Mouse (Mus musculus) kidney, postnatal 4 days (tissue): ENCODE measurements around the gene Ppdpf.

Experiments
- DNase-seq, 2 experiments: peaks; one replicate each; pipeline ENCODE4 v3.0.0; 2021; ENCODE audit warnings: mixed read lengths in 2 of 2

Gene Ppdpf

DNA sequence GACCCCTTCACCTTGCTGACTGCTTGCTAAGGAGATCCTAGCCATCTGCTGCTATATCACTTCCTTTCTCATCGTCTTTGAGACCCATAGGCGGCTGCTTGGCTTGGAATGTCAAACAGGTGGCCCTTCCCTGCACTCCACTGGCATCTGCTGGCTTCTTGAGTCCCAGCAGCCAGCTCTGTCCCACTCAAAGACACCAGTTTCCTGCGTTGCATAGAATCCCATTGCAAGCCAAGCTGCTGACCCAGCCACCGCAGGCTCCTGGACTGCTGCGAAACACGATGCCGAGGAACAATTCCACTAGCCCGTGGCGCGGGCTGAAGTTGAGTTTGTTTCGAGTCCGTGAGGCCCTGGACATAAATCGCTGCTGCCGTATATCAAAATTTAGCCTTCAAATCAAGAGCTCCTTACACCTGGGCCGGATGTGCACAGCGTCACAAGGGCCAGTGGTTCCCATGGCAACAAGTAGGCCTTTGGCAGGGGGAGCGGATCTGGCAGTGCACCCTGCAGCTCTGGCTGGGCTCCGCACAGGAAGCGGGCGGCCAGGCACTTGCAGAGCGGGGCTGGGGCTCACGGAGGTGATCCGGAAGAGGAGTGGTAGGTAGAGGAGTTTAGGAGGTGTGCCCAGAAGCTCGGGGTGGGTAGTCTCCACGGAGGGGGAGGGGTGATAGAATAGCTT is 32.6 kb downstream of the Ppdpf start, which contains the start of gene Fndc11:
TSS of gene Fndc11 (plus strand) at position 476 of the 679 bp plus-strand sequence.
- peak; percentile 80 to 88 for DNase-seq

DNA sequence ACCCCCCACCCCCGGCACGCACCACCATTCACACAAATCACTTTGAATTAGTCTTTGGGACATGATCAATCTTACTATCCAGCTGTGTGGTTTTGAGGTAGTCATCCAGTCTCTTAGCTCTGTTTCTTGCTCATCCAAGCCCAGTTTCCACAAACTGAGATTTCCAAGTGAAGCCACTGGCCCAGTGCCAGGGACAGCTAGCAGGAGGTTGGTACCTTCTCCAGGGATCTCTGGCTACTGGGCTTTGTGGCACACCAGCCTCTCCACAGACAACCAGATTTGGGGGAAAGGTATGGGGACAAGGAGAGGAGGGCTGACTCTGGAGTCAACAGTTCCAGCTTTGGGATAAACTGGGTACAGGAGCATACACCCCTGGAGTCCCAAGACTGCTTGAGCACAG is 33.3 kb downstream of the Ppdpf start:
- DNase-seq, result peak; percentile 36 to 45

DNA sequence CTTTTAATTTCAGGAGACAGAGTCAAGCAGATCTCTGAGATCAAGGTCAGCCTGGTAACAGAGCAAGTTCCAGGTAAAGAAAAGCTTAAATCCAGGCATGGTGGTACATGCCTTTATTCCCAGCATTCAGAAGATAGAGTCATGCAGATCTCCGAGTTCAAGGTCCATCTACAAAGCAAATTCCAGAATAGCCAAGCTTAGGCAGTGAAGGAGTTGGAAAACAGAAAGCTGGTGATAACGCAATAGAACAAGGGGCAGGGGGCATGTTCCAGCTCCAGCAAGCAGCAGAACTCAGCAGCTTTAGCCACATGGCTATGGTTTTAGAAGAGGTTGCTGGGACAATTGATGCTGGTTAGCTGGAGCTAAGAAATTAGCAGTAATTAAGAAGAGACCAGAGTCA is 37.9 kb downstream of the Ppdpf start:
- DNase-seq, result no peak

DNA sequence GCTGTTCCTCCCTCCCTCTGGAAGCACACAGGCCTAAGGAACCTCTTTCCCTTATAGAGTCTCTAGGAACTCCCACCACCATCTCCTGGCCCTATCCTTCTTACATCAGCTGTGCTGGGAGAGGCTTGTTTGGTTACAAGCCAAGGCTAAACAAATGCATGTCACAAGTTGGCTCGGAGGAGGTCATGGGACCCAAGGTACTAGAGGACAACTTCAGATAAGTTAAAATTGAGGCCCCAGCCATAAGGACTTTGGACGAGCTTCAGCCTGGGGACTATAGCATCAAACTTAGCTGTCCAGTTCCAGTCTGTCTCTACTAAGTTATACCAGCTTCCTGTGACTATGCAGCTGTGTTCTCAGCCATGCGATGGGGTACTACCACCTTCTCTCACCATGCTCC is 40.1 kb downstream of the Ppdpf start:
- DNase-seq, result no peak

DNA sequence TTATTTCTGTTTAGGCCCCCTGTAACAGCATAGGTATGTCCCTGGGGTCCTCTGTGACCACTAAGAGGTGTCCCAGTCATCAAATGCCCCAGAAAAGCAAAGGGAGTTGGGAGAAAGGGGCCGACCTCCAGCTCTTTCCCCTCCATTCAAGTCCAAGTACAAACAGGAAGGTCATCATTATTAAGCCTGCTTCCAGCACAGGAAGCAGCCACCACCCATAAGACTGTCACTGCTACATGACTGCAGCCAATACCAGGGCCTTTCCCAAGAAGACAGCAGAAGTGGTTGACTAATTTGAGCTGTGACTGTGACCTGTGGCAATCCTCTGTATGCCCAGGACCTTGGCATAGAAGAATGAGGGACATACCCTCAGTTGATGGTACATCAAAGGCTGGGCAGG is 41.3 kb downstream of the Ppdpf start:
- DNase-seq, result no peak

DNA sequence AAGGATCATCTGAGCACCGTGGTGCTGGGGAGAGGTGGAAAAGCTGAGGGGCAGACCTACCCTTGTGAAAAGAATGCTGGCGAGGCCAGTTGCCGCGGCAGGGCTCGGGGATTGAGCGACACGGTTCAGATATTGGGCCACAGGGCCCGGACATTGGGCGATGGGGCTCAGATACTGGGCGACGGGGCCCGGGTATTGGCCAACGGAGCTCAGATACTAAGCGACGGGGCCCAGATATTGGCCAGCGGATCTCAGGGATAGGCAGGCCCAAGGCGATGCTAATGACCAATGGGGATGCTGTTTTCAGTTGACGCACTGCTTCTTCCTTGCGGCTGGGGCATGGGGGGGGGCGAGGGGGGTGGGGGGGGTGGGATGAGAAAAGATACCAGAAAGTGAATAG is 44.1 kb downstream of the Ppdpf start:
- DNase-seq, result no peak

DNA sequence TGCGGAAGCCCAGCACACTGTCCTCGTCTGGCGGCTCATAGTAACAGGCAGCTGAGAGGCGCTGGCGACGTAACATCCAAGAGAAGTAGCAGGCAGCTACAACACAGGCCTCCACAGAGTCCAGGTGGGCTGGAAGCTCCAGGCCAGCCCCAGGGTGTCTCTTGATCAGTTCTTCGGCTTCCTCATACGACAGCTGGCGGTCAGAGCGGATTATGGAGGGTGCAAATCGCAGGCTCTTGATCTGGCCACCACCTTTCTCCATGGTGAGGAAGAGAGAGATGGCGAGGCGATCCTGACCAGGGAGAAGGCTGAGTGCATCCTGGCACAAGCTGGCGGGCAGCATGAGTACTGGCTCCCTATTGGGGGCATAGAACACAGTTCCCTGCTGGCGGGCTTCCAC is 46.4 kb downstream of the Ppdpf start:
- no peak for DNase-seq

DNA sequence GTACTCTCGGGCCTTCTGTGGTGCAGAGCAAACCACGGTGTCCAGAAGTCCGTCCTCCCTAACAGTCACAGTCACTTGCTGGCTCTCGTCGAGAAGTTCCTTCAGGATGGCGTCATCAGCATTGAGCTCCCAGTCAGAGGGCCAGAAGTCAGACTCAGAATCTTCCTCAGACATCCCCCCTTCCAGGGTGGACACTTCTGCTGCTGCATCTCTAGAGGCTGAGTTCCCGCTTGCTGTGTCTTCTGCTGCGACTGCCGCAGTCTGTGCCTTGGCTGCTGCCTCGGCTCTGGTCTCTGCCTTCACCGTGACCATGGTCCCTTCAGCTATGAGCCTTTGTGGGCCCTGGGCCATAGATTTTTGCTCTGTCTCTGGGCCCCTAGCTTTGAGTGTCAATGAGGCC is 47.6 kb downstream of the Ppdpf start:
- DNase-seq, result no peak

DNA sequence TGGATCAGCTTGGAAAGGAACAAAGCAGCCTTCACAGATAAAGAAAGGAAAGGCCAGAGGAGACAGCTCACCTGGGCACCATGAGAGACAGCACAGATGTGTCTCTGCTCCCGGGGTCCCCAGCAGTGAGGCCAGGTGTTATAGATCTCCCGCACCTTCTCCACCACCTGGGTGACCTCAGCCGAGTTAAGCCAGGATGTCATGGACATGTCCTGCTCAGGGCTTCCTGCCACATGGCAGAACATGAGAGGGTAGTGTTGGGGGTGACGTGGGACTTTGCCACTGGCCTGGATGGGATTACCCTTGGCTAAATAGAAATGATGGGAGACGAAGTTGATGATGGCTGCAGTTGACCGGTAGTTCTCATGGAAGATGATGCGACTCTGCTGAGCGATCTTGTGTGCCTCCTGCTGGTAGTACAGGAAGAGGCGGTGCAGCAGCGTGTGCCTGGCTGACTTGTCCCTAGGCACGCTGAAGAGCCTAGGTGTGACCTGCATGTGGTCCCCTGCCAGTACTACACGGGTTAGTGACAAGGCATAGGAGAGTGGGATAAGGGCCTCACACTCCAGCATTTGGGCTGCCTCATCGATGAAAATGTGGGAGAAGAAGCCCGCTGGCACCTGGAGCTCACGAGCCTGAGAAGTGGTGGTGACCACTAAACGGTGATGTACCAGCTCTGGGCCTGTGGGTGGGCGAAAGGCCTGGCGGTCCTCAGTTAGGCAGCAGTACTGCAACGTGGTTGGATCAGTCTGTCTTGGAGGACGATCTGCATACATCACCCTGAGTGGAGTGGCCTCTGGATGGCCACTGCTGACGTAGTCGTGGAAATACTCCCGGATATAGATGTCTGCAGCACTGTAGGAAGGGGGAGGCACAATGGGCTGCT is 48.9 kb downstream of the Ppdpf start:
- no peak for DNase-seq

DNA sequence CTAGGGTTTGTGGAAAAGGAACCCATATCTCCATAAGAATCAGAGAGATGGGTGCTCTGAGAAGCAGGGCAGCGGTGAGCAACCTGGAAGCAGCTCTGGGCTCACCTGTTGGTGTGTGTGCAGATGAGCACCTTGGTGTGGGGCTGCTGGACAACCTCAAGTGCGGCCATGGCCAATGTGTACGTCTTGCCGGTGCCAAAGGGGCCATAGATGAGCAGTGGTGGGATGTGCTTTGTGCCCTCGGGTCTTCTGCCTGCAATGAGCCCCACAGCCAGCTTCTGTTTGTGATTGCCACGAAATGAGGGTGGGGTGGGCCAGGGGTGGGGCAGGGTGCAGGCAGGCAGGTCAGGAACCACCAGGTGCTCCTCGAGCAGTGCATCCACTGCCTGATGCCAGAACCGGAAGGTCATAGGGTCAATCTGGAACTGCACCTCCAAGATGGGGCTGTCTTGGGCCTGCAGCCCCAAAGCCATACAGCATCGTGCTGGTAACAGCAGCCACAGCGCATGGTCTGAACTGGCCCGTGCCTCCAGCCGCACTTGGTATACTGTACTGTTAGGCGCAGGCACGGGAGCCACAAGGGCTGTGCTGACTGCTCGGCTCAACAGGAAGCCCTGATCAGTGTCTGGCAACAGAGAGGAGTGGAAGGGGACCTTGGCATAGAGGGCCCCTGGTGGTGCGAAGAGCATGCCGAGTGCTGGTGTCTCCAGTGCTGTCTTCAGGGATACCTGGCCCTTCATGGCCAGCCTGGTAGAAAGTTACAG is 50.4 kb downstream of the Ppdpf start:
- no peak for DNase-seq

DNA sequence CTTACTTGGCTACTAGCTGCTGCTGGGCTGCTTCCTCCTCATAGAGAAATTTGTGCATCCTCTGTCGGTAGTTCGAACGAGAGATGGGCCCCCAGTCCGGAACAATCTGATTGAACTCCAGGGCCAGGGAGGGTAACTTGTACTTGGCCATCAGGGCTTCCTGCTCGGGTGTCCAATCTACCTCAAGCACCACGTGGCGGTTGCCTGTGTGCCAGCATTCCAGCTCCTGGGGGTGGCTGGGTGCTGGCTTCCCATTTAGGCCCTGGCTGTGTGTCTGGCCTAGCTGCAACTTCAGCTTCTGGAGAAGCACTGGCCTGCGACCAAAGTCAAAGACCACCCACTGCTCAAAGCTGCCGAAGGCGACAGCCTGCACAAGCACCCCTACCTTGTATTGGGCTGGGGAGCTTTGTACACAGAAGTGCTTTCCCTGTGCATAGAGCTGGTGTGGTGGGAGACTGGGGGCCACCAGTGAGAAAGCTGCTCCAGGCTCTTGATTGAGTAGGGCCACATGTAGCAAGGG is 51.1 kb downstream of the Ppdpf start:
- DNase-seq, result peak in 1 of 2 experiments; percentile 17
